Mouse (Mus musculus) E14TG2a.4 (cell line): ENCODE data around the gene Ube2e1.
"Not testable (repeated sequence)": the region's sequence is repeated elsewhere in the genome, so short reads cannot be mapped to it uniquely, and the experiment has no call there.

Experiments
- H3K27me3 ChIP-seq: 2 replicates; pipeline ENCODE4 v1.6.1; 2014; ENCODE audit warnings: low read length, control low read depth; ENCODE audit not compliant: insufficient read depth
- H3K36me3 ChIP-seq: 2 replicates; pipeline ENCODE4 v1.6.1; 2014; ENCODE audit warnings: low read length, control low read depth; ENCODE audit not compliant: insufficient read depth
- H3K4me1 ChIP-seq: replicated peaks from 2 replicates; pipeline ENCODE4 v1.6.1; 2014; ENCODE audit warnings: low read depth, low read length, control low read depth
- H3K4me3 ChIP-seq: replicated peaks from 2 replicates; pipeline ENCODE4 v1.5.1; 2014; ENCODE audit warnings: mild to moderate bottlenecking, low read length
- H3K9me3 ChIP-seq: 2 replicates; pipeline ENCODE4 v1.6.1; 2014; ENCODE audit warnings: low read length, control low read depth
- CTCF ChIP-seq: conservative IDR thresholded peaks from 2 replicates; pipeline ENCODE4 v1.5.1; 2014; ENCODE audit warnings: low read length
- NANOG ChIP-seq: IDR thresholded peaks from 2 replicates; pipeline ENCODE4 v1.6.1; 2014; ENCODE audit warnings: borderline replicate concordance, low read length, mixed read lengths
- POU5F1 ChIP-seq: IDR thresholded peaks from 2 replicates; pipeline ENCODE4 v1.6.1; 2014; ENCODE audit warnings: low read length, borderline replicate concordance

The Ube2e1 gene

GRCm38 (mm10) chr14:18241786-18242185, 89.9 kb downstream of the Ube2e1 start:
- TF ChIP-seq NANOG (no peak), POU5F1 (no peak), CTCF (no peak)
- peaks cover 39% of the 10 kb centered on the region for H3K9me3 ChIP-seq
- H3K36me3 ChIP-seq, result no peaks in the 10 kb centered on the region
- H3K4me3 ChIP-seq, result no peak overlapping the region
- peaks cover 21% of the 10 kb centered on the region for H3K4me1 ChIP-seq
- H3K27me3 ChIP-seq, result no peaks in the 10 kb centered on the region

- H3K4me3 ChIP-seq, result no peak overlapping the region
- H3K4me1 ChIP-seq, result peaks cover 22% of the 10 kb centered on the region
- no peaks in the 10 kb centered on the region for H3K36me3 ChIP-seq
- TF ChIP-seq CTCF, result no peak
- no peak for TF ChIP-seq NANOG
- TF ChIP-seq POU5F1, result no peak
- H3K27me3 ChIP-seq, result no peaks in the 10 kb centered on the region
- peaks cover 28% of the 10 kb centered on the region for H3K9me3 ChIP-seq
Measured at GRCm38 (mm10) chr14:18240132-18240531, 91.5 kb downstream of the Ube2e1 start.

- peaks cover 27% of the 10 kb centered on the region for H3K4me1 ChIP-seq
- TF ChIP-seq POU5F1 (no peak), CTCF (no peak), NANOG (no peak)
- H3K27me3 ChIP-seq, result no peaks in the 10 kb centered on the region
- peak within 1 kb of the TSS; percentile 95 for H3K4me3 ChIP-seq
- H3K9me3 ChIP-seq, result peaks cover 18% of the 10 kb centered on the region
- no peaks in the 10 kb centered on the region for H3K36me3 ChIP-seq
Measured at GRCm38 (mm10) chr14:18238750-18239731, 92.6 kb downstream of the Ube2e1 start, which contains the start of gene Nr1d2. Nr1d2 (minus strand) TSS chr14:18239127.

GRCm38 (mm10) chr14:18238131-18238749, 93.4 kb downstream of the Ube2e1 start:
- H3K9me3 ChIP-seq, result peaks cover 10% of the 10 kb centered on the region
- TF ChIP-seq CTCF (no peak), POU5F1 (no peak), NANOG (no peak)
- H3K36me3 ChIP-seq, result no peaks in the 10 kb centered on the region
- peaks cover 27% of the 10 kb centered on the region for H3K4me1 ChIP-seq
- no peaks in the 10 kb centered on the region for H3K27me3 ChIP-seq
- peak overlapping the region; percentile 95 for H3K4me3 ChIP-seq

- Histone ChIP-seq H3K36me3 (0 out of 2 replicates have a peak, but pooled peaks cover 3% of the 10 kb centered on the region), H3K4me3 (peak overlapping the region; percentile 95), H3K4me1 (peaks cover 27% of the 10 kb centered on the region), H3K27me3 (no peaks in the 10 kb centered on the region), H3K9me3 (peaks cover 13% of the 10 kb centered on the region)
- TF ChIP-seq NANOG (no peak), CTCF (no peak), POU5F1 (no peak)
Measured at GRCm38 (mm10) chr14:18237381-18237780, 94.3 kb downstream of the Ube2e1 start.

- not testable (repeated sequence) for H3K36me3 ChIP-seq, H3K27me3 ChIP-seq, H3K4me3 ChIP-seq
- peaks cover 27% of the 10 kb centered on the region for H3K4me1 ChIP-seq
- H3K9me3 ChIP-seq, result peaks cover 15% of the 10 kb centered on the region
Measured at GRCm38 (mm10) chr14:18236496-18237235, 95.0 kb downstream of the Ube2e1 start.

- H3K4me3 ChIP-seq, result no peak overlapping the region
- peaks cover 15% of the 10 kb centered on the region for H3K4me1 ChIP-seq
- H3K36me3 ChIP-seq, result 0 out of 2 replicates have a peak, but pooled peaks cover 5% of the 10 kb centered on the region
- H3K9me3 ChIP-seq, result peaks cover 21% of the 10 kb centered on the region
- no peaks in the 10 kb centered on the region for H3K27me3 ChIP-seq
- TF ChIP-seq POU5F1 (no peak), NANOG (no peak), CTCF (no peak)
Measured at GRCm38 (mm10) chr14:18233981-18234960, 97.4 kb downstream of the Ube2e1 start.

GRCm38 (mm10) chr14:18233076-18233475, 98.6 kb downstream of the Ube2e1 start:
- no peak overlapping the region for H3K4me3 ChIP-seq
- H3K9me3 ChIP-seq, result peaks cover 25% of the 10 kb centered on the region
- H3K36me3 ChIP-seq, result 0 out of 2 replicates have a peak, but pooled peaks cover 5% of the 10 kb centered on the region
- no peaks in the 10 kb centered on the region for H3K27me3 ChIP-seq
- H3K4me1 ChIP-seq, result peaks cover 15% of the 10 kb centered on the region
- TF ChIP-seq POU5F1, result no peak
- no peak for TF ChIP-seq CTCF
